Mouse (Mus musculus): Measurements from ENCODE around the gene Mcoln2.

- TF ChIP-seq POLR2A (IDR thresholded peaks at IDR 0.05; ENCODE audit: low read depth, low read length) (no peak), JUND (conservative IDR thresholded peaks at IDR 0.05; ENCODE audit: low read depth, low read length) (no peak), CTCF (conservative IDR thresholded peaks at IDR 0.05 in 1 of 2, IDR thresholded peaks at IDR 0.05 in 1 of 2; ENCODE audit: low read depth in 2 of 2, low read length in 2 of 2) (no peak), ZKSCAN1 (IDR thresholded peaks at IDR 0.05; ENCODE audit: borderline replicate concordance, low read depth, low read length) (no peak), MXI1 (IDR thresholded peaks at IDR 0.05; ENCODE audit: low read depth, low read length) (no peak), ELF1 (IDR thresholded peaks at IDR 0.05; ENCODE audit: low read depth, low read length) (no peak), TCF12 (IDR thresholded peaks at IDR 0.05; ENCODE audit: low read depth, low read length) (no peak), ZMIZ1 (IDR thresholded peaks at IDR 0.05; ENCODE audit: low read depth, low read length) (no peak)
These were observed 32.2 kb upstream of the Mcoln2 start, which contains the start of gene Mcoln3 for GRCm38 (mm10) chr3:146117258-146117996.
